Mouse (Mus musculus) cerebellum, adult 2 months (tissue): ENCODE results near the gene Rtn4ip1.

Experiments used
- CTCF ChIP-seq: fragments of 200-500 bp; IDR thresholded peaks from 2 replicates; pipeline ENCODE4 v1.5.1; 2011; ENCODE audit warnings: low read depth, mild to moderate bottlenecking, control low read depth, low read length, moderate library complexity, borderline replicate concordance; ENCODE audit not compliant: insufficient read depth
- POLR2A ChIP-seq: fragments of 200-500 bp; IDR thresholded peaks from 2 replicates; pipeline ENCODE4 v1.6.1; 2011; ENCODE audit warnings: low read length, control low read depth, borderline replicate concordance; ENCODE audit not compliant: insufficient read depth

GRCm38 (mm10) chr10:43916181-43916580 is 14.6 kb downstream of the Rtn4ip1 start:
- no peak for TF ChIP-seq POLR2A
- no peak for TF ChIP-seq CTCF
